Mouse (Mus musculus): ENCODE measurements around the gene Dlst.

The Dlst gene

DNA sequence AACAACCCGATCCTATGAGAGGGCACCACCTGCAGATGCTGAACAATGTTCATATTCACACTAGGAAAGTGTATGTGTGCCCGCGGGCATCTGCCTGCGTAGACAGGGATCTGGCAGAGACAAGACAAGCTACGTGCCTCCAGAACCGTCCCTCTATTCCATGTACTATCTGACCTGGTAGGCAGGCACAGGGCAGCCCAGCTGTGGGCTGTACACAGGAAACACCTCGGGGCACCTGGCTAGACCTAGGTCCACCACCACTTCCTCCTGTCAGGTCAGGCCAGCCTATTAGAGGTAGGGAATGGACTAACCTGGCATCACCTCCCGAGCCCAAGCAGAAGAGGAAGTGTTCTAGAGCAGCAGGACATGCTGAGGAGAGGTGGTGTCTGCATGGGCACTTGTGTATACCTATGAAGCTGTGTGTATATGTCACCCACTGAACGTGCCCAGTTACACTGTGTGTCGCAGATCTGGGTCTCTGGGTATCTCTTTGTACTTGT, 67.2 kb downstream of the Dlst start, which contains the start of gene Pgf:
TSS of gene Pgf (minus strand) at position 51 of the 500 bp plus-strand sequence.
- DNase-seq (ENCODE audit: extremely low read depth, insufficient read length, low spot score): no peak

DNA sequence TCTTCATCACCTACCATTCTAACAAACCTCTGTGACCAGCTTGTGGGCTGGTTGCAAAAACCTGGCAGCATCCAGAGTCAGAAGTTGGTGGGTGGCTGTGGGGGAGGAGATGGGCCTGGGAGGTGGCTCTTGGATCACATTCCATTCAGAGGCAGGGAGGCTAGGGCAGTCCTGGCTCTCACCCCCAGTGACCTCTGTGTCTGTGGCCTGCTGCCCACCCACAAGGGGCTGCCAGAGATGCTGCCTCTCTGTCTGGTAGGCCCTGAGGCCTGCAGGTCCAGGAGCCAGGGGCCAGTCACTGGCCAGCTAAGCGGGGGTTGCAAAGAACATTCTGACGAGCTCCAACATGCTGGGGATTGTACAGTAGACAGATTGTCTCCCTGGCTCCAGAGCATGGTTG, 67.7 kb downstream of the Dlst start:
- DNase-seq (ENCODE audit: extremely low read depth, insufficient read length, low spot score): no peak

DNA sequence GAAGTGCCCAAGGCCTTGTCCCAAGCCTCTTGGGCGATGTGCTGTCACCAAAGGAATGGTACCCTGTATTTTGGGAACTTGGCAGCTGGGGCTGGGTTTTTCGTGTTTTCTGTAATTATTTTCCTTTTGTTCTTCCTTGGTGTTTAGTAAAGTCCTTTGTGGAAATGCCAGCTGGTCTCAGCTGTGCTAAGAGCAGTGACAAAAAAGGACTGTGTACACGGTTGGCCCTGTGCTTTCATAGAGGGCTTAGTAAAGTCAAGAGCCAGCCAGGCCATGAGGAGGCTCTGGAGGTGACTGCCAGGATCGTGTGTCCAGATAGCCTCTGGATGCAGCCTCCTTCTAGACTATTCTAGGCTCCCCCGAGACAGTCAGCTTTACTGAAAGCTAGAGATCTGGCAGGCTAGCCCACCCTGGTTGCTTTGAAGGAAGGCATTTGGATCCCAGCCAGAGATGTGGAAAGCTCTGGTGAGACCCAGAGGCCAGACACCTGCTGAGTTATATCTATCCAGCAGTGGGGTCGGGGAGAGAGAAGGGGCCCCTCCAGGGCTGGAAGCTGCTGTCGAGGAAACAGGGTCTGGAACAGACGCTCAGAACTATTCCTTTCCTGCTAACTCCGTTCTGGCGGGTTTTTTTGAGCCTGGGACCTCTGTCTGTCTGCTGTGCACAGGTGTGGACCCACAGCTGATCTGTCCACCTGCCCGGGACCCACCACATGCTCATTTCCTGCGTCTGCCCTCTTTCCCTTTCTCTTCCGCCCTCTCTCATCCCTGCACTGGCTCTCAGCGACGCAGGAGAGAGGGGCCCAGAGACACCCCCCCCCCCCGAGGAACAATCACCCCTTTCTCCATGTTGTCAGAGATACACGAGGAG, 71.1 kb downstream of the Dlst start:
- no peak for DNase-seq (ENCODE audit: extremely low read depth, insufficient read length, low spot score)

DNA sequence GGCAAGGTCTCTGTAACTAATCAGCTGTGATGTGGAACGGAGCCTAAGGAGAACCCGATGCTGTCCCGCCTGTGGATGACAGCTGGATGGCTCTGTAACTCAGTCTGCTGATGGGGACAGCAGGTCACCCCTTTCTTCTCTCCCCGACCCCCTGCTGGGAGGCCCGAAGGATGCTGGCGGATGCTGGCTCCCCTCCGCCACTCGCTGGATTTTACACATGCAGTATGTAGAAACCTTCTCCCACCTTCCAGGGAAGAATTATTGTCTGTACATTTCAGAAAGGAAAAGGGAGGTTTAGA, 71.7 kb downstream of the Dlst start:
- no peak for DNase-seq (ENCODE audit: extremely low read depth, insufficient read length, low spot score)

DNA sequence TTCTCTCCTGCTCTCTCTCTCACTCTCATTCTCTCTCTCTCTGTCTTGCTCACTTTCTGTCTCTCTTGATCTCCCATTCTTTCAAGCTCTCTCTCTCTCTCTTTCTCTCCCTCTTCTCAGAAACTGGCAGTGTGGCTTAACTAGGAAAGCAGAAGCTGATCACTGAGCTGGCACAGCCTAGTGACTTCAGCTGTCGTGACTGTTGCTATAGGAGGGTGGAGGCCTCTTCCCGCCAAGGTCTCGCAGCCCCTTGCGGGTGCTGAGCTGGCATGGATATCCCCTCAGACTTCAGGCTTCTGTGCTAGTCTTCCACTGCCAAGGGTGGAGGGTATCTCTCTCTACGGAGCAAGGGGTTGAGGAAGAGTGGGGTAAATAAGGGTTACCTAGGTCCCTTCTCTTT, 72.3 kb downstream of the Dlst start:
- no peak for DNase-seq (ENCODE audit: extremely low read depth, insufficient read length, low spot score)

DNA sequence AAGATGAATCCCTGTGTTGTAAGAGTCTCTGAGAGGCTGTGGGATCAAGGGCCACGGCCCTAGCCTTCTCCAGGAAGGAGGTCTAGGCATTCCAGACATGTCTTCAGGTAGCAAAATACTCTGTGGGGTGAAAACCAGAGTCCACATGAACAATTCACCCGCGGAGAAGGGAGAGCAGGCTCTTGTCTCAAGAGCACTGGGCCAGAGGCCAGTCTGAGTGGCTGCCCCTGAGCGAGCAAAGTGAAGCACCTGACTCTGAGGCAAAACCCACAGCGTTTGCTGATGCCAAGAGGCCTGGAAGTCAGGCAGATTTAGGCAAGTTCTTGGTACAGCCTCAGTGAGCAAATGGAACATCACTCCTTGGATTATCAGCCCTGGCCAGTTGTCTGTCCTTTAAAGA, 73.5 kb downstream of the Dlst start:
- no peak for DNase-seq (ENCODE audit: extremely low read depth, insufficient read length, low spot score)
